Mouse (Mus musculus) heart, adult 11 months (tissue): ENCODE results near the gene Cth.

Experiments
- DNase-seq: peaks from one replicate; pipeline ENCODE4 v3.0.0; 2022

The Cth gene

DNA sequence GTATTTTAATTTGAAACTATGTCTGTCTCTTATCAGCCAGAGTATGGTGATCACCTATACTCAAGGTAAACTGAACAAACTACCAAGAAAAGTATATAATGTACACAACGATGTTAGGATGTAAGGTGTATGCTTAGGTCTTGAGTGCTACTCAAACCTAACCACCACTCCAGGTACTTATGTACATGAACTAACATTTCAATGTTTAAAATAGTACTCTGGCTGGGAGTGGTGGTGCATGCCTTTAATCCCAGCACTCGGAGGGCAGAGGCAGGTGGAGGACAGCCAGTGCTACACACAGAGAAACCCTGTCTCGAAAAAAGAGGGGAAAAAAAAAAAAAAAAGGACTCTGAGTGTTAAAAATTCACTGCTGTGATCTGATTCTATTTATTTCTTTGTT is 16.7 kb downstream of the Cth start:
- no peak for DNase-seq

DNA sequence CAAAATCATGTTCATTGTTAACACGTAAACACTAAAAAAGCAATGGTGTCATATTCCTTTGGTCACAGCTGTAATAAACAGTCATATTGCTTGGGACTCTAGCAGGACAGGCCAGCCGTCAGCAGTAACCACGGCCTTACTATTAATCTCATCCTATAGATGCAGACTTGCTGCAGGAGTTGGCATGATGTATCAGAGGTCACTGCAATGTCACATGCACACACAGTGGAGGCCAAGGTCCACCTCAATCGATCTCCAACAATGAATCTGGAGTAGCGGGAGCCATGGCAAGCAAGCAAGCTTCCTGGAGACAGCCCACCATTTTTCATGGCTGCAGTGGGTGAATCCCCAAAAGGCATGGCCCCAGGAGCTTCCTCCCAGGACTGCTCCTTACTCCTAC is 23.2 kb downstream of the Cth start:
- no peak for DNase-seq

DNA sequence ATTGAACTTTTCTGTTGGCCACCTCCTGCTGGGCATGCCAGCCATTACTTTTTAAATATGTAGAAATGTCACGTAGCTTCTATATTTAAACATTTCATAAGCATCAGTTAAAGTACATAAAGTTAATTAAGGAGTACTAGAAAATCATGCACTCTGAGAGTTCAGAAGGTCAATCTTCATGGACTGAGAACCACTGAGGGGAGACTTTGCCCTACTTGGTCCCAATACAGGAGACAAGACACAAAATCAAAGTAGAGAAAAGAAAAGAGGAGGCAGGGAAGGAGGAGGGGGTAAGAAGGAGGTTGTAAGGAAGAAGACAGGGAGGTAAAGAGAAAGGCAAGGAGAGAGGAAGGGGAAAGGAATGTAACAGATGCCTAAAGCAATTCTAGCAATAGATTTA is 24.9 kb downstream of the Cth start:
- DNase-seq, result no peak

DNA sequence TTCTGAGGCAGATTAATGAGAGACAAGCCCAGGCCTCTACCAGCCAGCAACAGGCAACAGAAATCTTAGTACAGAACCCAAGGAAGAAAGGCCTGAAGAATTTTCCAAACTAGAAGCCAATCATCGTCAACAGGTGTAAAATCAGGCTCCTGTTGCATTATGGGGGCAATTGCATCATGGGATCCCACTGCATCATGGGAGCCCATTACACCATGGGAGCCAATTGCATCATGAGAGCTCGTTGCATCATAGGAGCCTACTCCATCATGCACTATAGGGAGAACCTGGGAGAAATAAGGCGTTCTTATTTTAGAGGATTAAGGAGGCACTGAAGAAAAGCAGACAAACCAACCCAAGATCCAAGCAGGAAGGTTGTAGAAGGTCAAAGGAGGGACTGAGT is 27.2 kb downstream of the Cth start:
- no peak for DNase-seq

DNA sequence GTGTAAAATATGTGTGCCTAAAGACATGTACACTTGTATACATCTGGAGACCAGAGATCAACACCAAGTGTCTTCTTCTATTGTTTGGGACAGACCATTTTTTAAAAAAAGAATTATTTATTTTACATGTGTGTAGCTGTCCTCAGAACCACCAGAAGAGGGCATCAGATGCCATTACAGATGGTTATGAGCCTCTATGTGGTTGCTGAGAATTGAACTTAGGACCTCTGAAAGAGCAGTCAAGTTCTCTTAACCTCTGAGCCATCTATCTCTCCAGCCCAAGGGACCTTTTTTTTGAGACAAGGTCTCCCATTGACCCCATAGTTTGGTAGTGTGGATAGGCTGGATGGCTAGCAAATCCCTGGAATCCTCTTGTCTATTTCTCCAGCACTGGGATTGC is 33.1 kb downstream of the Cth start:
- no peak for DNase-seq

DNA sequence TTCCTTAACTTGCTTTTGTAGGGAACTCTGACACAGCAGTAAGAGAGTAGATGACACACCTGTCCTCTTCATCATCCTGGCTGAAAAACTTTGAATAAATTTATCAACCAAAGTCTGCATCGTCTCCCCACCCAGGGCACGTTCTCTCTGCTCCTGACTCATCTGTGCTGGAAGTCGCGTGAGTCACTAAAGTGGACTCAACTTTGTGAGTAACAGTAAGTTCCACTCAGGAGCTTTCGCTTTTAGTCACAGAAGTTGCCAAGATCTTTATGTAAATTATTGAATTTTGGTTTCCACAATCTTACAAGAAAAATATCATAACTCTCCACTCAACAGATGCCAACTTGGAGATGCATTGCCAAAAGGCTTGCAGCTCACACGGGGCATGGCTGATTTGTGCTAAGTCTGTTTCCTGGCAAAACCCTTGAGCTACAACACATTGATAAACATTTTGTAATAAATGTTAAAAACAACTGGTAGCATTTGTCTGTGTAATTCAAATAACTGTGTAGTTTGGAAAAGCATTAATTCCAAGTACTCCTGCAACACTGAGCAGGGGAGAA is 40.7 kb downstream of the Cth start:
- DNase-seq, result no peak

DNA sequence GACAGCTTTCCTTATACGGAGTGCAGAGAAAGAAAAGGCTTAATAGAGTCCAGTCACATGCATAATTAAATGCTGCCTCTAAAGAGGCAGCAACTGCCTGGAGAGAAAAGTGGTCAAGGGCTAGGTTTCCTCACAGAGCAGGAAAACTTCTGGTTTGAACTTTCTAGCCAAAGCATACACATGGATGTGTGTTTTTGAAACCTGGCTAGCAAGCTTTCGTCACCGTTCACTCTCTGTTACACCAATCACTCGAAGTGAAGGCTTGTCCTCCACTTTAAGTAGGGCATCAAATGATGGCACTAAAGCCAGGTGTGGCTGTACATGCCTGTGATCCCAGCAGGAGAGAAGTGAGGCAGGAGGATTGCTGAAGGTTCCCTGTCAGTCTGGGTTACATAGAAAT is 41.8 kb downstream of the Cth start:
- DNase-seq, result no peak

DNA sequence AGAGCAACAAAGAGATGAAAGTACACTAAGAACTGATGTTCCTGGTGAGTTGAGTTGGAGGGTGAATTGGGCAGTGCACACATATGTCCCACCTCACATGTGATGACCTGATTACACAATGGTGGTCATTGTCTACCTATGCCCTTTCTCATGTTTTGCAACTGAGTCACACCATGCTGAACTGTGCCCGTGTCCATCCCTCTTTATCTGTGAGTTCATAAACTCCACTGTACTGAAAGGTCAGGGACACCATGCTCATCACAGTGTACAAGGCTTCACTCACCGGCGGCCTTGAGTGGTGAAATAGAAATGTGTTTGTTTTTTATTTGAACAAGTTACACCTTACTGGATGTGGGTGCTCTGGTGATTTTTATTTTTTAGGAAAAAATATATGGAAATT is 42.9 kb downstream of the Cth start:
- DNase-seq, result no peak

DNA sequence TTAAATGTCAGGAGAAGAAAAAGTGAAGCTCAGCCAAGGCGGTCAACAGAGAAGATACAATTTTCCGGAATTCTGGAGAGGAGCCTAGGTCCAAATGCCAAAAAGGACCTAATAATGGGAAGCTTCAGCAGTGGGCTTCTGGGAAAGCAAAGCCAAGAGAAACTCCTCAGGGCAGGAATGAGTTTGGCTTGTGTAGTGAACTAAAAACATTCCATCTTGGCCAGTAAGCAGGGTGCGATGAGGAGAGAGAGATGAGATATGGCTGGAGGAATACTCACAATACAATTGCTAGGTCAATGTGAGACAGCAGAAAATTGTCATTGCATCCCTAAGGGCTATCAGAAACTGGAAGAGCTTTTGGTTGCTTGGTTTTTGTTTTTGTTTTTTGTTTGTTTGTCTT is 43.9 kb downstream of the Cth start:
- DNase-seq, result no peak

DNA sequence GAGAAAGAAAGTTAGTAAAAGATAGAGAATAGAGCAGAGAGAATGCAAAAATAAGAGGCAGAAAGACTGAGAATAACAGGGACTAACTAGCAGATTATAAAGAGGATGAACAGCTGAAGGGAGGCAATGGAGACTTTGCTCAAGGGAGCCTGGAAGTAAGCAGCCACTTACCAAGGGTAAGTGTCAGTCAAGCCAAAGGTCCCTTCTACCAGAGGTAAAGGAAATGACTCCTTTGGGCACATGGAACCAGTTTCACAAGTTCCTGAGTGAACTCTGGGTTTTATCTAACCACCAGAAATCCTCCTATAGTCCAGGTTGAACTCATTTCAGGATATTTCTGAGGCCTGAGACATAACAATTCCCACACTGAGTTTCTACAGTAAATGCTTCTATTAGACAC is 47.0 kb downstream of the Cth start:
- no peak for DNase-seq

DNA sequence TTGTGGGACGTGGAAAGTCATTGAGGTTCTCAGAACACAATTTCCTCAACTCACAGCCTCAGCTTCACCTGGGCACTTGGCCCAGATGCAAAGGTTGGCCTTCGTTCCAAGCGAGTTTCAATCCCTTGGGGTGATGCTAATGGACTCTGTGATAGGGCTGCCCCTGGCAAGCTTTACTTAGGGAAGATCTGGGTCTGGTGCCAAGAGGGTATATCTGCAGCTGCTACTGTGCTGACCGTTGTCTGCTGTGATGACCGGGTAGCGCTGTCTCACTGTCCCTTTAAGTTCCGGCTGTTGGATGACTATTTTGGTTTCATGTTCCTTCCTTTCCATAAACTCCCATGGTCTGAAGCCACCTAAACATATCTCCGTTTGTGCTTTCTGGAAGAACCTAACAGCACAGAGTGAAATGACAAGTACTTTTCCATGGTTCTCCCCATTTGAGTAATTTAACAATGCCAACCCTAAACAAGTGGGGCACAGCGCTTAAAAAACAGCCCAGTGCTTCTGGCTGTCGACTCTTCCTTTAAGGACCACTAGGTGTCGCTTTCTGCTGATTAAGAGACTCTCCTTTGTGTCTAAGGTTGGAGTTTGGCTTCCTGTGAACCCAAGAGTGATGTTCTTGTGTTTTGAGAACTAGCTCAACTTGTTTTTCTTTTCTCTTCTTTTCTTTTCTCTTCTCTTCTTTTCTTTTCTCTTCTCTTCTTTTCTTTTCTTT is 48.3 kb downstream of the Cth start:
- DNase-seq, result no peak

DNA sequence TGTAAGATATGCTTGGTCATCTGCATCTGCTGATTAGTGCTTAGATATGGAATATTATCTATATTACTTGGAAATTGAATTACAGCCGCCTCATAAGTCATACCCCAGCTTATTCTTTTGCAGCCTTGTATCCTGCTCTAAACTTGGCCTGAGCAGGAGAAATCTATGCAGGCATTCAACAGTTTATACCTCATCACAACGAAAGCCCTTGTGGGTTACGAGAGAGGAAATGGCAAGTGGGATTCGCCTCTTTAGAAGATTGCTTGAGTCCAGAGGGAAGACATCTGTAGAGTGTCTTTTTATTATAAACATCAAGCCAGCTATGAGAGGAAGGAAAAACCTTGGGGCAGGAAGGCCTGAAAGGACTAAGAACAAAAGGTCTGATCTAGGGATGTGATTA is 52.0 kb downstream of the Cth start:
- DNase-seq, result no peak

DNA sequence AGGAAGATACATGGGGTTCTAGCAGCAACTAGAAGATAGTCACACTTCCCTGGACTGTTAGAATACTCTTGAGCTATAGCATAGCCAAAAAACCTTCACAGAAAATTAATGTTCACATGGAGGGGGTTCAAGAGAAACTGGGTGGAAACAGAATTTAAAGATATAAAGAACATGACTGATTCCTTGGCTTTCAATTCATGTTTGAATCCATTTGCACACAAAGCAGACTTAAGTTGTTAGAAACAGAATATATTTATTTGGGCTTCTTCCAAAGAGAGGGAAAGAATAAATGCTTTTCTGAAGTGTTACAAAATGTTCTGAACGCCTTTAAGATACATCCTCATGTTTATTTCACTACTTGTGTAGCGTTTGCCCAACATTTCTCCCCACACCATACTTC is 57.0 kb downstream of the Cth start:
- no peak for DNase-seq

DNA sequence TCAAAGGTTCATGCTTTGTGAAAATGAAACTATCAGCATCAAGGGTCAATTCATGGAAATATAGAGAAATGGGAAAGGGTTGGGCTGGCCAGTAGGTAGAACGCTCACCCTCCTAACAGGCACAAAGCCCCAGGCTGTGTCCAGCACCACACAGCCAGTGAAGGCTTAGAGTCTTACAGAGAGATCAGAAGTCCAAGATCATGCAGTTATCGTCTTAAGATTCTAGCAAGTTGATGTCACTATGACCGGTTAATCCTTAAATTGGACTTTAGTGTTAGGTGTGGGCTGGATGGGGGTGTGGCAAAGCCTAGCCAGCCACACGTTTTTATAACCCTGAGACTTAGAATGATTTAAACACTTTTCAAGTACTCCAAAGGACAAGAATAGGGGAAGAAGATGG is 58.6 kb downstream of the Cth start:
- DNase-seq, result no peak

DNA sequence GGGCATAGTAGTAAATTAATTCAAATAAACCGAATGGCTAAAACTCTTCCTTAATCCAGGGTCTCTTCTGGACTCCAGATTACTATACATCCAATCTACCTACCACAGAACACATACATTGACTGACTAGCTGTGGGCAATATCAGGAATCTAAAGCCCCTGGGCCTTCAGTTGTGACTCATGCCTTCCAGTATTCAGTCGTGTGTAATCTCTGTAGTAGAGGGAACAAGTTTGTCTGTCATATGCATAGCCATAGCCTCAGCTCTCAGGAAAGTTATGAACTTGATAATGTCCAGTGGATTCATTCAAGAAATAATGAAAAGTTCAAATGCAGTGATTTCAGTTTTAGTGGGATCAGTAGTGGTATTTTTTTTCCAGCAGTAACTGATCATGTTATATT is 59.0 kb downstream of the Cth start:
- DNase-seq, result no peak

DNA sequence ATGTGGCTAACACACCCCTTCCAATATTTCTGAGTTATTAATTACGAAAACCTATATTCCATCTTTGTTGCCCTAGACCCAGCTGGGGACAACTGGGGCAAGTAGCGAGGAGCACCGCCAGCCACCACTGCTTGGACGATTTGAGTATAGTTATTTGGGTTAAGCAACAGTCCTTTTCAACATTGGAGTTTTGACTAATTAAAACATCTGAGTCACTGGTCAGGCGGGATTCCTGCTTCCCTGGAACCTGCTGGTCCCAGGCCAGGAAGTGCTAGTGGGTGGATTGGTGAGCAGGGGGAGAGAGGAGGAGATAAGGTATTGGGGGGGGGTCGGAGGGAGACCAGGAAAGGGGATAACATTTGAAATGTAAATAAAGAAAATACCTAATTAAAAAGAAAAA is 59.4 kb downstream of the Cth start:
- DNase-seq, result no peak

DNA sequence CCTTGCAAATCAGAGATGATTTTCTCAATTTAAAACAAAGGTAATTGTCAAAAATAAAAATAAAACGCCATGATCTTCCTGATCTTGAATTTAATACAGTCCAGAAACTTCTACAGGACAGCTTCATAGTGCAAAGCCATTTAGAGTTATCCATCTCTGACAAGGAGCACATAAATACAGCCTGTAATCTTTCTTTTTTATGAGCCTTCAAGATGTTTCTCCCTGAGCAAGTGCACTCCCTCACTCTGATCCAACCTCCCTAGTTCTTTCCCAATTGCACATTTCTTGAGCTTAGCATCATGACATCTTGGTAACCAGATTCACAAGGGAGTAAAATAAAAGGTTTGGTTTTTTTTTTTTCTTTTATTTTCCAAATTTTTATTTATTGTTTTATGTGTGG is 72.1 kb downstream of the Cth start:
- DNase-seq, result no peak

DNA sequence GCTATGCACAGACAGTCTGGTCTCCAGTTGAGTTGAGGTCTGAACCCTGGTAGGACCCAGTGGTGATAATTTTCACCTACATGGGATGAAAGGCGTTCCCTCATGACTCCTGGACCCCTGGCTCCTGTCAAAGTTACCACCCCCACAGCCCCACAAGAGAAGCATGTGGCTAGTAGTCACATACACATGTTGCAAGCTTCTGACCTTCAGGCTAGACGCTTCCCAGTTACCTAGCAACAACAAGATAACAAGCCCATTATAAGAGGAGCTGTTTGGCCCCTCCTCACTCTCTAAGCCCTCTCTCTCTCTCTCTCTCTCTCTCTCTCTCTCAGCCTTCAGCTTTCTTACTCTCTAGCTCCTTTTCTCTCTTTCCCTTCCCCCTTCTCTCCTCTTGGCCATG is 76.4 kb downstream of the Cth start:
- DNase-seq, result no peak

DNA sequence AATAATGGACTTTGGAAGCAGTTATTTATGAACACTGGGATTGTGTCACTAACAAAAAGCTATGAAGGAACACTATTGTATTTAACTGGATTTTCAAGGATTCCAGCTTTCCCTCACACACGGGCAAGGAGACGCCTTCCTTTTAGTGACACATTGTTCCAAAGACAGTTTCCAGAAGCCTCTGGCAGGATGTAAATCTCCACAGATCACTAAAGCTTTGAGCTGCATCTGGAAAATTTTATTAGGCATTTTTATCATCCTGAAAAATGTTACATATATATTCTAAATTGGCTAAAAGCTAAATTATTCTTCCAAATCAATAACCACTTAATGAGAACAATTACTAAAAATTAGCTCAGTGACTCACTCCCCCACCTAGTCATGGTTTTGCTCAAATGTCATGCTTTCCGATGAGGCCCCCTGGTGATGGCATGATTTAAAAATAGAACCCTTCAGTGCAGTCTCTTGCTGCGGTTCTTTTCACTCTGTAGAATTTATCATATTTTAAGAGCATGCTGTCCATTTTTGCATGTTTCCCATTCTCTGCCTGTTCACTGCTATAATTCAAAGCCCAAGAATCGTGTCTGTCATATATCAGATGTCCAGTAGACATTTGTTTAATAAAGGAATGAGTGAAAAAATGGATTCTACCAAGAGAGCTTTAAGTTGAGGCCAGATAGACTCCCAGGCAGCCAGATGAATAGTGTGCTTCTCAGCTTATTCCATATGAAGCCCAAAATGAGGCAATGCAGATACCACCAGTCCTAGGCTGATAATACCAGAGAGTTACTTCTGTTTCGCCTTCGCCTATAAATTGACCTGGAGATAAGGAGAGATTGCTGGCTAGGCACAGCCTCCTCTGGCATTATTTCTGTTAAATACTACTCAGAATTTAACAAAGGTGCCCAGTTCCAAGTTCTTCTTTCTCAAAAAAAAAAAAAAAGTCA is 77.3 kb downstream of the Cth start:
- no peak for DNase-seq
